Mouse (Mus musculus) CD8-positive naive resting alpha-beta T cell, adult 2 months (primary cell): ENCODE data around the gene Pdhb.

Experiments used
- DNase-seq, 2 experiments: peaks; one replicate each; pipeline ENCODE4 v3.0.0; 2022; ENCODE audit warnings: low read depth in 2 of 2, low spot score in 2 of 2

Gene Pdhb

DNA sequence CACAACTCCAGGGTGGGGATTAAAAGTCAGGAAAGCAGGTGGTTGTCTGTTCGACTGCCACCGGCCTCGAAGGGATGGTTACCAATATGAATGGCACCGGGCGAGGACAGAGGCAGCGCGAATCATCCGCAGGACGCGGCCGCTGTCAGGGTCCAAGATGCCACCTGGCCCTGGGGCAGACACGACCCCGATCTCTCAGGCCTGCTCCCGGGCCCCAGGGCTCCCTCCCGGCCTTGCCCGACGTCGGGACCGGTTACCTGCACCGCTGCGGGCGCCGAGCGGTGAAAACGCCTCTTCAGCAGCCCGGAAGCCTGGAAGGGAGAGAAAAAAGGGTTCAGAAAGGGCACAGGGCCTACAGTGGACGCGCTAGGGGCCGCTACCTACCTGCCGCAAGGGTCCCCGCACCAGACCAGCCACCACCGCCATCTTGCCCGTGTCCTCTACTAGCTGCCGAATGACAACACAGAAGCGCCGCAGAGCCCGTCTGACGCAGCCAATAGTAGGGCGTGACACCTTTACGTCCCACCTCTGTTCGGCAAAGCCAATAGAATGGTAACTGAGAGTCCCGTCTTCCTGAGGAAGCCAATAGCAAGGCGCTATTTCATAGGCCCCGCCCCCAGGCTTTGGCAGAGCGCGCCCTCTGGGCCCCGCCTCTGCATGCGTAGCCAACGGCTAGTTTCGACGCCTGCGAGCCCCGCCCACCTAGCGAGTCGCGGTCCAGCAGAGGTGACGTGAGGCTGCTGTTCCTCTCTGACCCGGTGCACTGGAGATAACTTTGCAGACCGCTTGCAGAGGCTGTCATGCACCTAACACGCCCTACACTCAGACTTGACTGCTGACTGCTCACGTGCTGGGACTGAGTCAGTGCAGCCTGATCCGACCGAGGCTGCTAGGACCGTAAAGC, at the start of gene Pdhb:
Gene Pdhb (minus strand): TSS at position 519 of the 904 bp plus-strand sequence.
- peak; percentile 96 for DNase-seq

DNA sequence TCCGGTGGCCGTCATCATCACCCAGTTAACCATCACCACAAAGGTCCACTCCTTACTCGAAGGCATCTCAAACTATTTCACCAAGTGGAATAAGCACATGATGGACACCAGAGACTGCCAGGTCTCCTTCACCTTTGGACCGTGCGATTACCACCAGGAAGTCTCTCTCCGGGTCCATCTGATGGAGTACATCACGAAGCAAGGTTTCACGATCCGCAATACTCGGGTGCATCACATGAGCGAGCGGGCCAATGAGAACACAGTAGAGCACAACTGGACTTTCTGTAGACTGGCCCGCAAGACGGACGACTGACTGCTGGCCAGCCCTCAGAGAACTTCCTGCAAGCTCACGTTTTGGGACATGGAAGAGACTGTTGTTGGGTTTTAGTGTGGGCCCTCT, 49.7 kb upstream of the Pdhb start:
- DNase-seq, result no peak

GRCm38 (mm10) chr14:8220912-8221311, 48.1 kb upstream of the Pdhb start:
- no peak for DNase-seq

GRCm38 (mm10) chr14:8220306-8220705, 47.5 kb upstream of the Pdhb start:
- DNase-seq, result no peak

GRCm38 (mm10) chr14:8219876-8220275, 47.1 kb upstream of the Pdhb start:
- DNase-seq, result no peak

DNA sequence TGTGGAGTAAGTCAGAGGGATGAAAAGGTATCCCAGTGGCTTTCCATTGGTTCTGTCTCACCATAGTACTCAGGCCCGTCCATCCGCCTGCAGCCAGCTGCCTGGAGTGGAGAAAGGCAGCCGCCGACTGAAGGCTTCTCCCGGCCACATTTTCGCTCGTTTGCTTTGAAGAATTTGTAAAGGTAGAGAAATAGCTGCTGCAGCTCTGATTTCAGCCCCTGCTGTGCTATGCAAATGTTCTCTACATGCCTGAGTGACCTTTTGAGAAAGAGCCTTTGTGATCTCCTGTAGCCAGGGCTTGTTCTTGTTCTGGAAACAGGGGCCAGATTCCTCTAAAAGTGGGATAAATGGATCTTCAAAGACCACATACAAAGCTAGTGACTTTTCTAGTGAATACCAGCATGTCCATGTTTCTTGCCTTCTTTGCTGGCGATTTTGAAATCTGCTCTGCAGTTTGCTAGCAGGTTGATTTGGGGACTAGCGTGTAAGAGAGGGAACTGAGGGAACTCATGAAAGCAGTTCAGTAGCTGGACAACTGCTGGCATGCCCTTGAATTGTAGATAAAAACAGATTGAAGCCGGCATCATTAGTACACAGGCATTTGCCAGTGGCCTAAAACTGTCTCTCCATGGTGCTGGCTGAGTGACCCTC, 46.0 kb upstream of the Pdhb start:
- DNase-seq, result no peak

GRCm38 (mm10) chr14:8218238-8218637, 45.4 kb upstream of the Pdhb start:
- no peak for DNase-seq

- no peak for DNase-seq
Observed at GRCm38 (mm10) chr14:8216100-8216499, 43.3 kb upstream of the Pdhb start.

- no peak for DNase-seq
Observed at GRCm38 (mm10) chr14:8215208-8215778, 42.5 kb upstream of the Pdhb start.

DNA sequence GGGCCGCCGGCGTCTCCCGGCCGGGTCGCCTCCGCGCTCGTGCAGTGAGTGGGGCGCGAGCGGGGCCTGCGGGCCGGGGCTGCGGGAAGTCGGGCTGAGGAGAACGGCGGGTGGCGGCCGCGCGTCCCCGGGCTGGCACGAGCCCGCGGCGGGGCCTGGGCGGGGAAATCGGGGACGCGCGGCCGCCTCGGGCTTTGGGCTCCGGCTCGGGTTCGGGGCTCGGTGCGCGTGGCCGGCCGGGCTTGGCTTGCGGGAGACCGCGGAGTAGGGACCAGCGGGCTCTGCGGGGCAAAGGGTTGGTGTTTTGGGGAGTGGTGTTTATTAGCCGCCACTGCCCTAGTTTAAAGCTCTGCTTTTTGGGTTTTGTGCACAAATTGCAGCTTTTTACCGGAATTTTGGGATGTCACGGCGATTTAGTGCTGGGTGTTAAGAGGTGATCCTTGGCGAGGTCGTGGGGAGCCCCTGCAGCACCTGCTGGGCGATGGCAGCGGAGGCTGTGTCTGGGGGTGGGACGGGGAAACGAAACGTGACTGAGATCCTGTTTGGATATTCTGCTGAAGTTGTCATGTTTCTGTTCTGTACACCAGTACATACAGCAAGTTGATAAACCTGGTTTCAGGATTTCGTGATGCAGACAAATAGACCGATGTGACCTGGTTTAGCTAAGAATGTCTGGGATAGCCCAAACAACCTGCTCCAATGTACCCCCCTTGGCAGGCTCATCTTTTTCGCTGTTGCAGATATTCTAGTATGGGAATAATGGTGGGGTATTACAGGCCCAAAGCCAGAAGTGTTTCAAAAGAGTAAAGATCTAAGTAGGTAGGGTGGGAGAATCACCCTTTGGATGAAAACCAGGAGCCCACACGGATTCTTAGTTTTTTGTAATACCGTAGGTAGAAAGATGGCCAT, 41.7 kb upstream of the Pdhb start:
- DNase-seq, result peak; percentile 11 to 27

- DNase-seq, result peak; percentile 93 to 94
Observed at GRCm38 (mm10) chr14:8213803-8214224, 41.0 kb upstream of the Pdhb start, which contains the start of gene Kctd6. Kctd6 (plus strand) TSS chr14:8214140.

GRCm38 (mm10) chr14:8212996-8213395, 40.2 kb upstream of the Pdhb start:
- no peak for DNase-seq

DNA sequence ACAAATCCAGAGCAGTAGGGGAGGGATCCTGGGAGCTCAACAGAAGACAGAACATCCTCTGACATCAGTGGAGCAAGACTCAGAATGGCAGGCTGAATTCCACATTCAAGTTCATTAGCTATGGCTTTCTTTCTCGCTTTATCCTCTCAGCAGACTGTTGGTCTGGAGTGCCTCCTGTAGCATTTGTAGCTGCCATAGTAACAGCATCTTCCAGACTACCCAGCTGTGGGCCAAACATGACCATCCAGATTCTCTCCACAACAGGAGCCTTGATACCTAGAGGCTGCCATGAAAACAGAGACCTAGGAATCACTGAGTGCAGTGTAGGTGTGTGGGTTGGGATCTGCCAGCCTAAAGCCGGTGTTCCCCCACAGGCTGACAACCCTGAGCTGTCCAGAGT, 37.1 kb upstream of the Pdhb start:
- DNase-seq, result no peak

GRCm38 (mm10) chr14:8208876-8209275, 36.1 kb upstream of the Pdhb start:
- no peak for DNase-seq

GRCm38 (mm10) chr14:8207543-8207942, 34.7 kb upstream of the Pdhb start:
- no peak for DNase-seq

DNA sequence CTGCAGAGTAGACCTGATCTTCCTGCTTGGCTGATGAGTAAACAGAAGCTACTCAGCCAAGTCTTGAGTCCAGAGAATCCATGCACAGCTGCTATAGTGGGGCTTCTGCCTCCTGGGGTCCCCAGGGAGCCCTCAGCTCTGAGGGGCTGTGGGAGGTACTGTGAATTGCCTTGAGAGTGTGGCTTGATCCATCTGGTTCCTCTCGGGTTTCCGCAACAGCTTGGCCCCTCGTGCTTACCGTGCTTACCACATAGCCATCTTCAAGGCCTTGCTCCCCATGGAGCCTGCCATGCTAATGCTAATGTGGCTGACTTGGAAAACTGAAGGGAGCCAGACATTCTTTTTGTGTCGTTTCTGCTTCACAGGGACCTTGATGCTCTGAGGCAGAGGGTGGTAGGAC, 34.3 kb upstream of the Pdhb start:
- DNase-seq, result no peak

DNA sequence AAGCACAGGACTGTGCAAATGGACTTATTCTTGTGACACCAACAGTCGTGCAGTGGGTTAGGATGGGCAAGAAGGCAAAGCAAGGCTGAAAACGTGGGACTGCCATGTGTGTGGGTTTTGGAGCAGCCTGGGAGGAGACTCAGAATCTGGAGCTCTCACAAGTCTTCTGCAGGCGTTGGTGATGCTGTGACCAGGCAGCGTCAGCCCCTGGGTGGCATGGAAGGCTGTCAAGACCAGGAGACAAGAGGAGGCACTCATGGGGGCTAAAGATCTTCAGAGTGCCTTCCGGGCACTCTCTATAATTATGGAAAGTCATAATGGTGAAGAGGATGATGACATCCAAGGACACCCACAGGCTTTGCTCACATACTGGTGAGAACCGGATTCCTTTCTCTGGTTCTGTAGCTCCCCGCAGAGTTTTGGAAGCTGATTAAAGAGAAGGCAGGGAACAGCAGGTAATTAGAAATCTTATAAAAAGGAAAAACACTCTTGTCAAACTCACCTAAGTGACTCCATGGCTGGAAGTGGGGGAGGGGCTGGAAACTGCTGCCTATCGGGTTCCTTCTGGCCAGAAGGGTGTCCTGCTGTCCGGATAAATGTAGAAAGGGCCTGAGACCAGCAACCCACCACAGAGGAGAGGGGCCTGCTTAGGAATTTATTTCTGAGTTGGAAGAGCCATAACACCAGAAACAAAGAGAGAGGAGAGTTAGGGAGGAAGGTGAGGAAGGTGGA, 33.5 kb upstream of the Pdhb start:
- no peak for DNase-seq

GRCm38 (mm10) chr14:8201715-8202114, 28.9 kb upstream of the Pdhb start:
- no peak for DNase-seq

- DNase-seq, result no peak
Observed at GRCm38 (mm10) chr14:8200769-8201168, 27.9 kb upstream of the Pdhb start.

DNA sequence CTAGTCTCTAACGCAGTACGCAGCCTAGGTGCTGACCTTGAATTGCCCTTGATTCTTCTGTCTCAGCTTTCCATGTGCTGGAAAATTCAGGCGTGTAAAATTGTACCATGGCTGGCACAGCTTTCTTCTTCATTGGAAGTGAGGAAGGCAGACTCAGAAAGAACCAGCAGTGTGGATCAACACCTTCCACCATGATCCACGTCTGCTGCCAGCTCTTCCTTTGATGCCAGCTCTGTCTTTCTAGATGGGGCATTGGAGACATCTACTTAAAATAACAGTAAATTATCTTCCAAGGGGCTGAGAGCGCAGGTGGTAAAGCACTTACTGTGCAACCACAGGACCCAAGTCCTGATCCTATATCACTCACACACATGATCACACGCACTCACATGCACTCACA, 19.9 kb upstream of the Pdhb start:
- DNase-seq, result no peak
